Mouse (Mus musculus) CH12.LX (cell line): ENCODE measurements at regions not wholly inside any gene's neighbourhood (a gene's known extent, or its start where the extent isn't known, plus 50 kb on each side); places are given as distances from the start of the nearest gene placed in this dataset.

Experiments
- CTCF ChIP-seq, 2 experiments: IDR thresholded peaks in 1 of 2; conservative IDR thresholded peaks in 1 of 2; 2 replicates each; pipeline ENCODE4 v1.5.1; 2011 to 2012; ENCODE audit warnings: low read depth in 2 of 2, low read length in 2 of 2, improper control_type of control experiment in 1 of 2, inconsistent platforms in 1 of 2, mild to moderate bottlenecking in 1 of 2, moderate library complexity in 1 of 2
- JUN ChIP-seq: IDR thresholded peaks from 2 replicates; pipeline ENCODE4 v1.6.1; 2011; ENCODE audit warnings: low read depth, mild to moderate bottlenecking, low read length, improper control_type of control experiment, moderate library complexity; ENCODE audit not compliant: insufficient read depth
- KAT2A ChIP-seq: IDR thresholded peaks from 2 replicates; pipeline ENCODE4 v1.6.1; 2012; ENCODE audit warnings: low read length, improper control_type of control experiment, inconsistent platforms; ENCODE audit not compliant: insufficient replicate concordance
- POLR2A ChIP-seq: IDR thresholded peaks from 2 replicates; pipeline ENCODE4 v1.6.1; 2011; ENCODE audit warnings: low read depth, mild to moderate bottlenecking, improper control_type of control experiment, low read length
- TCF12 ChIP-seq: IDR thresholded peaks from 2 replicates; pipeline ENCODE4 v1.6.1; 2014; ENCODE audit warnings: low read depth, mild to moderate bottlenecking, inconsistent platforms, low read length, improper control_type of control experiment
- ZMIZ1 ChIP-seq: IDR thresholded peaks from 2 replicates; pipeline ENCODE4 v1.6.1; 2012; ENCODE audit warnings: low read depth, mild to moderate bottlenecking, inconsistent platforms, low read length, improper control_type of control experiment

GRCm38 (mm10) chr12:109538641-109539040, 61.5 kb downstream of the Rtl1 start:
- no peak for TF ChIP-seq ZMIZ1
- TF ChIP-seq TCF12, result no peak
- no peak for TF ChIP-seq POLR2A
- no peak for TF ChIP-seq KAT2A
- no peak for TF ChIP-seq JUN
- TF ChIP-seq CTCF (conservative IDR thresholded peaks at IDR 0.05 in 1 of 2, IDR thresholded peaks at IDR 0.05 in 1 of 2; ENCODE audit: low read depth in 2 of 2, low read length in 2 of 2), result no peak
